Mouse (Mus musculus) liver, embryonic 16.5 days (tissue): ENCODE measurements at regions not wholly inside any gene's neighbourhood (a gene's known extent, or its start where the extent isn't known, plus 50 kb on each side); places are given as distances from the start of the nearest gene placed in this dataset.

Experiments used
- ATAC-seq: fragments of 200-750 bp; cut with Nextera tagmentation; 2 replicates; pipeline ENCODE4 v1.8.0; 2017; ENCODE audit warnings: low read depth, mild to moderate bottlenecking, moderate number of reproducible peaks, moderate library complexity
- H3K27ac ChIP-seq: fragments of 300-500 bp; sonication (generic); 2 replicates; pipeline ENCODE4 v1.5.1; 2014; ENCODE audit warnings: mild to moderate bottlenecking, low read length
- H3K27me3 ChIP-seq: fragments of 300-500 bp; sonication (generic); 2 replicates; pipeline ENCODE4 v1.6.1; 2014; ENCODE audit warnings: low read depth, low read length, mixed read lengths; ENCODE audit not compliant: control insufficient read depth, insufficient read depth
- H3K36me3 ChIP-seq: fragments of 300-500 bp; sonication (generic); 2 replicates; pipeline ENCODE4 v1.6.1; 2014; ENCODE audit warnings: mild to moderate bottlenecking; ENCODE audit not compliant: control insufficient read depth, insufficient read depth
- H3K4me1 ChIP-seq: fragments of 300-500 bp; sonication (generic); 2 replicates; pipeline ENCODE4 v1.6.1; 2014; ENCODE audit warnings: low read depth, low read length, mixed read lengths; ENCODE audit not compliant: control insufficient read depth
- H3K4me2 ChIP-seq: fragments of 300-500 bp; sonication (generic); 2 replicates; pipeline ENCODE4 v1.6.1; 2014; ENCODE audit warnings: low read depth, low read length, mixed read lengths
- H3K4me3 ChIP-seq: fragments of 300-500 bp; sonication (generic); 2 replicates; pipeline ENCODE4 v1.5.1; 2014; ENCODE audit warnings: low read depth, mild to moderate bottlenecking, low read length
- H3K9ac ChIP-seq: fragments of 300-500 bp; sonication (generic); 2 replicates; pipeline ENCODE4 v1.6.1; 2014; ENCODE audit warnings: low read depth, low read length
- H3K9me3 ChIP-seq: fragments of 300-500 bp; sonication (generic); replicated peaks from 2 replicates; pipeline ENCODE4 v1.6.1; 2016; ENCODE audit warnings: low read length; ENCODE audit not compliant: control insufficient read depth
- WGBS: fragments of 180-500 bp; shearing (Covaris S2); extraction: QIAGEN DNeasy Blood & Tissue Kit; methylation state at CpG from one replicate; pipeline ENCODE4 v1.1.7; 2014; ENCODE audit not compliant: insufficient replicate concordance; 5-methylcytosine and 5-hydroxymethylcytosine counted together

- no peaks in the 10 kb centered on the region for H3K27me3 ChIP-seq
- H3K9me3 ChIP-seq, result no peaks in the 10 kb centered on the region
- H3K9ac ChIP-seq, result no peak overlapping the region
- H3K36me3 ChIP-seq, result no peaks in the 10 kb centered on the region
- ATAC-seq, result no peak
- H3K4me1 ChIP-seq, result peaks cover 6% of the 10 kb centered on the region
- H3K27ac ChIP-seq, result no peak overlapping the region
- H3K4me2 ChIP-seq, result no peak overlapping the region
- H3K4me3 ChIP-seq, result no peak overlapping the region
- 63% methylated on average over 5 of the region's 5 CpGs for WGBS
These were observed 307.4 kb upstream of the Jarid2 start for GRCm38 (mm10) chr13:44421922-44422321.

GRCm38 (mm10) chr13:44430492-44430891, 298.8 kb upstream of the Jarid2 start:
- Histone ChIP-seq H3K9me3 (no peaks in the 10 kb centered on the region), H3K27ac (no peak overlapping the region), H3K4me2 (no peak overlapping the region), H3K27me3 (no peaks in the 10 kb centered on the region), H3K36me3 (no peaks in the 10 kb centered on the region), H3K4me1 (no peaks in the 10 kb centered on the region), H3K9ac (no peak overlapping the region), H3K4me3 (no peak overlapping the region)
- no peak for ATAC-seq
- 61% methylated on average over 8 of the region's 8 CpGs for WGBS

GRCm38 (mm10) chr13:44437709-44438108, 291.6 kb upstream of the Jarid2 start:
- Histone ChIP-seq H3K9me3 (no peaks in the 10 kb centered on the region), H3K4me3 (no peak overlapping the region), H3K27ac (no peak overlapping the region), H3K9ac (no peak overlapping the region), H3K27me3 (no peaks in the 10 kb centered on the region), H3K4me1 (no peaks in the 10 kb centered on the region), H3K36me3 (no peaks in the 10 kb centered on the region), H3K4me2 (no peak overlapping the region)
- ATAC-seq, result no peak
- 52% methylated on average over 1 of the region's 1 CpGs for WGBS

- H3K9me3 ChIP-seq, result no peaks in the 10 kb centered on the region
- no peaks in the 10 kb centered on the region for H3K27me3 ChIP-seq
- H3K4me1 ChIP-seq, result no peaks in the 10 kb centered on the region
- H3K36me3 ChIP-seq, result no peaks in the 10 kb centered on the region
- H3K4me2 ChIP-seq, result no peak overlapping the region
- no peak overlapping the region for H3K27ac ChIP-seq
- ATAC-seq, result no peak
- no peak overlapping the region for H3K4me3 ChIP-seq
- 63% methylated on average over 3 of the region's 3 CpGs for WGBS
- H3K9ac ChIP-seq, result no peak overlapping the region
These were observed 288.2 kb upstream of the Jarid2 start for GRCm38 (mm10) chr13:44441061-44441460.

GRCm38 (mm10) chr13:44449216-44449830, 280.0 kb upstream of the Jarid2 start:
- 60% methylated on average over 1 of the region's 1 CpGs for WGBS
- no peak for ATAC-seq

GRCm38 (mm10) chr13:44451224-44451623, 278.1 kb upstream of the Jarid2 start:
- no peak overlapping the region for H3K4me3 ChIP-seq
- no peak overlapping the region for H3K9ac ChIP-seq
- no peaks in the 10 kb centered on the region for H3K4me1 ChIP-seq
- H3K27ac ChIP-seq, result no peak overlapping the region
- H3K9me3 ChIP-seq, result no peaks in the 10 kb centered on the region
- H3K4me2 ChIP-seq, result no peak overlapping the region
- H3K36me3 ChIP-seq, result no peaks in the 10 kb centered on the region
- WGBS, result 66% methylated on average over 5 of the region's 5 CpGs
- ATAC-seq, result no peak
- no peaks in the 10 kb centered on the region for H3K27me3 ChIP-seq

More at GRCm38 (mm10) chr13:44449216-44449830, 280.0 kb upstream of the Jarid2 start:
- Histone ChIP-seq H3K9me3 (no peaks in the 10 kb centered on the region), H3K4me3 (no peak overlapping the region), H3K27me3 (no peaks in the 10 kb centered on the region), H3K36me3 (no peaks in the 10 kb centered on the region), H3K9ac (no peak overlapping the region), H3K27ac (no peak overlapping the region), H3K4me2 (no peak overlapping the region), H3K4me1 (no peaks in the 10 kb centered on the region)

- H3K4me1 ChIP-seq, result no peaks in the 10 kb centered on the region
- no peak for ATAC-seq
These were observed 276.1 kb upstream of the Jarid2 start for GRCm38 (mm10) chr13:44453131-44453530.

GRCm38 (mm10) chr13:44454136-44454535, 275.1 kb upstream of the Jarid2 start:
- no peak overlapping the region for H3K4me3 ChIP-seq
- WGBS, result 44% methylated on average over 9 of the region's 9 CpGs
- no peak overlapping the region for H3K4me2 ChIP-seq
- no peak overlapping the region for H3K27ac ChIP-seq
- ATAC-seq, result no peak
- H3K27me3 ChIP-seq, result no peaks in the 10 kb centered on the region
- no peaks in the 10 kb centered on the region for H3K4me1 ChIP-seq
- no peaks in the 10 kb centered on the region for H3K9me3 ChIP-seq
- no peaks in the 10 kb centered on the region for H3K36me3 ChIP-seq
- no peak overlapping the region for H3K9ac ChIP-seq

More at GRCm38 (mm10) chr13:44453131-44453530, 276.1 kb upstream of the Jarid2 start:
- H3K27me3 ChIP-seq, result no peaks in the 10 kb centered on the region
- H3K27ac ChIP-seq, result no peak overlapping the region
- no peaks in the 10 kb centered on the region for H3K36me3 ChIP-seq
- H3K9ac ChIP-seq, result no peak overlapping the region
- no peak overlapping the region for H3K4me3 ChIP-seq
- 65% methylated on average over 7 of the region's 7 CpGs for WGBS
- no peaks in the 10 kb centered on the region for H3K9me3 ChIP-seq
- H3K4me2 ChIP-seq, result no peak overlapping the region

GRCm38 (mm10) chr13:44455193-44455592, 274.1 kb upstream of the Jarid2 start:
- no peak overlapping the region for H3K9ac ChIP-seq
- no peaks in the 10 kb centered on the region for H3K9me3 ChIP-seq
- no peaks in the 10 kb centered on the region for H3K36me3 ChIP-seq
- ATAC-seq, result no peak
- H3K27ac ChIP-seq, result no peak overlapping the region
- H3K4me1 ChIP-seq, result no peaks in the 10 kb centered on the region
- WGBS, result 33% methylated on average over 5 of the region's 5 CpGs
- H3K27me3 ChIP-seq, result no peaks in the 10 kb centered on the region
- no peak overlapping the region for H3K4me3 ChIP-seq
- no peak overlapping the region for H3K4me2 ChIP-seq
